Mouse (Mus musculus) left cerebral cortex, adult 2 months (tissue): Measurements from ENCODE around the gene Gpr65. TPM values are rescaled to one million over a fixed set of nuclear protein-coding genes. Genes with fewer than 3 reads are reported as not detected.
"Not testable (repeated sequence)": the region's sequence is repeated elsewhere in the genome, so short reads cannot be mapped to it uniquely, and the experiment has no call there.

Experiments used
- DNase-seq, 2 experiments: peaks; one replicate each; pipeline ENCODE4 v3.0.0; 2021 to 2022; ENCODE audit warnings: low spot score in 2 of 2, mixed read lengths in 1 of 2; ENCODE audit errors: extremely low spot score in 1 of 2
- H3K27ac ChIP-seq: fragments of 200-600 bp; 2 replicates; pipeline ENCODE4 v1.8.1; 2022
- H3K4me3 ChIP-seq: fragments of 200-600 bp; 2 replicates; pipeline ENCODE4 v1.8.1; 2022
- CTCF ChIP-seq: fragments of 200-600 bp; IDR thresholded peaks from 2 replicates; pipeline ENCODE4 v1.8.1; 2022; ENCODE audit warnings: antibody characterized with exemption, mild to moderate bottlenecking, moderate library complexity
- intact Hi-C: fragments of 180-260 bp; cut with DNase I; formaldehyde crosslinking; loops from one replicate; pipeline ENCODE4 v1.15.1; 2025
- total RNA-seq, 2 experiments: library from RNA; stranded (reverse); gene quantifications; 2 replicates each; pipeline ENCODE4 v1.2.3; 2021

Gpr65 gene
- total RNA-seq, 2 experiments from 2014 or later = 0.23 TPM; not detected in 1

- Histone ChIP-seq H3K27ac (no peak overlapping the region), H3K4me3 (no peak overlapping the region)
- no peak for TF ChIP-seq CTCF
- intact Hi-C loops = no loop called here
- DNase-seq = no peak
Measured at GRCm38 (mm10) chr12:98290475-98290874, 22.0 kb downstream of the Gpr65 start.

- no peak overlapping the region for H3K27ac ChIP-seq
- no peak for TF ChIP-seq CTCF
- DNase-seq = no peak
- H3K4me3 ChIP-seq = no peak overlapping the region
- intact Hi-C loops = no loop called here
Measured at GRCm38 (mm10) chr12:98292278-98292677, 23.8 kb downstream of the Gpr65 start.

- no peak for TF ChIP-seq CTCF
- DNase-seq = no peak
- Histone ChIP-seq H3K27ac (no peak overlapping the region), H3K4me3 (no peak overlapping the region)
- intact Hi-C loops = no loop called here
Measured at GRCm38 (mm10) chr12:98294241-98294640, 25.8 kb downstream of the Gpr65 start.

GRCm38 (mm10) chr12:98301980-98302379, 33.5 kb downstream of the Gpr65 start:
- TF ChIP-seq CTCF = no peak
- no peak for DNase-seq
- no peak overlapping the region for H3K27ac ChIP-seq
- intact Hi-C loops = no loop called here
- no peak overlapping the region for H3K4me3 ChIP-seq

GRCm38 (mm10) chr12:98303013-98303412, 34.6 kb downstream of the Gpr65 start:
- Histone ChIP-seq H3K27ac (no peak overlapping the region), H3K4me3 (no peak overlapping the region)
- intact Hi-C loops = no loop called here
- no peak for TF ChIP-seq CTCF
- DNase-seq = no peak

- no peak for TF ChIP-seq CTCF
Measured at GRCm38 (mm10) chr12:98307179-98307915, 38.9 kb downstream of the Gpr65 start.

GRCm38 (mm10) chr12:98311376-98312083, 43.1 kb downstream of the Gpr65 start:
- intact Hi-C loops = no loop called here
- DNase-seq = no peak
- no peak overlapping the region for H3K27ac ChIP-seq
- H3K4me3 ChIP-seq = no peak overlapping the region
- no peak for TF ChIP-seq CTCF

More at GRCm38 (mm10) chr12:98307179-98307915, 38.9 kb downstream of the Gpr65 start:
- H3K4me3 ChIP-seq = no peak overlapping the region
- no peak overlapping the region for H3K27ac ChIP-seq
- DNase-seq = no peak
- intact Hi-C loops = loop anchor here (2.0 kb wide), 1 partner anchor 35 kb away; no protein-coding TSS in a partner anchor

GRCm38 (mm10) chr12:98315924-98316323, 47.5 kb downstream of the Gpr65 start:
- intact Hi-C loops = no loop called here
- no peak for DNase-seq
- H3K27ac ChIP-seq = no peak overlapping the region
- no peak for TF ChIP-seq CTCF
- H3K4me3 ChIP-seq = no peak overlapping the region

- no peak overlapping the region for H3K4me3 ChIP-seq
- TF ChIP-seq CTCF = no peak
- no peak overlapping the region for H3K27ac ChIP-seq
- intact Hi-C loops = no loop called here
- no peak for DNase-seq
Measured at GRCm38 (mm10) chr12:98317718-98318340, 49.4 kb downstream of the Gpr65 start.

GRCm38 (mm10) chr12:98322426-98322825, 54.0 kb downstream of the Gpr65 start:
- TF ChIP-seq CTCF = no peak
- no peak overlapping the region for H3K4me3 ChIP-seq
- no peak overlapping the region for H3K27ac ChIP-seq
- DNase-seq = no peak
- intact Hi-C loops = no loop called here

GRCm38 (mm10) chr12:98324170-98324569, 55.7 kb downstream of the Gpr65 start:
- intact Hi-C loops, H3K27ac ChIP-seq, DNase-seq, H3K4me3 ChIP-seq: not testable (repeated sequence)
- peak; percentile 60 for TF ChIP-seq CTCF

Other genes with a start within 250 kb of the Gpr65 start
- gene Galc, start 9.2 kb upstream of the Gpr65 start, total RNA-seq = 10 to 100 TPM; 24.5 to 25.9 TPM